Mouse (Mus musculus): ENCODE measurements around the gene Ccdc151. TPM values are rescaled to one million over a fixed set of nuclear protein-coding genes. Genes with fewer than 3 reads are reported as not detected.

Gene Ccdc151
- total RNA-seq, 2 experiments from 2014 or later = not detected

DNA sequence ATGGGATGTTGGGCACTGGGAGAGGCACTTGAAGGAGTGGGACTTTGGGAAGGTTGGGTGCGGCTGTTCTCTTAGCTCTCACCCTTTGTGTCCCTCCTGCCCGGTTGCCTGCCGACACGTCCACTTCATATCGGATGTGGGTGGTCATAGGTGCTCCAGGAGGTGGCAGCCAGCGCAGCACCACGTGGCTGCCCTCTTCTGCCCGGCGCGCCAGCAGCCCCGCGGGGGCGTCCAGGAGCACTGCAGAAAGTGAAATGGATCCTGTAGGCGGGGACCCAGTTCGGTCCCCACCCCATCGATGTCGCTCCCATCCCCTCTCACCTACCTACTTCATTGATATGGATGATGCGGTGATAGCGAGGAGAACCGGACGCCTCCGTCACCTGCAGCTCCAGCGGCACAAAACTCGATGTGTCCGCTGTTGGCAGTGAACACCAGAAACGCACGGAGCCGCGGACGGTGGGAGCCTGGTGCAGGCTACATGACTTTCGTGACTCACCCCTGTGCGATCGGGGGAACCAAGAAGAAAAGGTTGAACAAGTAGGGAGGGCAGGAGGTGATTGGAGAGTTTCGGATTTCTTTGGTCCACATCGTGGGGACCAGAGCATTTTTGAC is 41.0 kb downstream of the Ccdc151 start:
- intact Hi-C loops (cut with DNase I; ENCODE audit: low total_unique reads) = no loop called here
- no peak for DNase-seq

DNA sequence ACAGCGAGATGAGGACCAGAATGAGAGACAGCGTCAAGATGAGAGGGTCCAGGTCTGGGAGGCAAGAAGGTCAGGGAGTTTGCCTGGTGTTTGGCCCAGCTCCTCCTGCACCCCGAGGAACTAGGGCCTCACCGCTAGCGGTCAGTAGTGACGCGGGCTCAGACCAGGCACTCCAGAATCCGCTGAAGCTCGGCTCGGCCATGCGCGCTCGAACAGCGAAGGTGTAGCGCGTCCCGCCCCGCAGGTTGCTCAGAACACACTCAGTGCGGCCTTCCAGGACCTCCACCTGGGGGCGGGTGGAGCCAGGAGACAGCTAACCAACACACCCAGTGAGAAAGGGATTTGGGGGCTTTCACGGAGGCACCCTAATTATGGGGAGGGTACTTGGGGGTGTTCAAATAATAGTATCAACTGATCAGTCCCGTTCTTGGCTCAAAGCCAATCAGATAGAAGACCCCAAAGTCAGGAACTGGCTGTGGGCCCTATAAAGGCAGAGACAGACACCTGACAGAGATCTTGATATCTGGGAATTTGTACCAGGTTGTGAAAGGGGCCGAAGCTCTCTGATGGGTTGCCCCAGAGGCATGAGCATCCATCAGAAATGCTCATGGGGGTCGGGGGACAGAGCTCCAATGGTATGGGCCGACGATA is 41.8 kb downstream of the Ccdc151 start:
- no peak for DNase-seq

DNA sequence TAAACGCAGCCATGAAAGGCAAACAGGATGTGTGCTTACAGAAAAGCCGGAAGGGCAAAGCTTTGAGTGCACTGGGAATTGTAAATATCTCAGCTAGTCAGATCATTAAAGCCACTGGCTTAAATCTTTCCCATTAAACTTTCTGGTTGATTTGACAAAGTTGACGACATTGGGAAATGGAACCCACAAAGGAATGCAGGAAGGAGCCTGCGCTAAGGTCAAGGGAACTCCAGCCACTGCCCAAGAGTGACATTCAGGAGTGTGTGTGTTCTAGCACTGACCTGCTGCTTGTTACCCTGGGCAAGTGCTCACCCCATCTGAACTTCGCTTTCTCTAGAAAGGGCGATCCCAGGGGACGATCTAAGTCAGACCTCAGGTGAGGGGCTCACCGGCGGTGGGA is 42.3 kb downstream of the Ccdc151 start:
- no peak for DNase-seq
- intact Hi-C loops (cut with DNase I; ENCODE audit: low total_unique reads) = no loop called here

More for the DNA sequence above, 41.8 kb downstream of the Ccdc151 start:
- intact Hi-C loops (cut with DNase I; ENCODE audit: low total_unique reads) = no loop called here

DNA sequence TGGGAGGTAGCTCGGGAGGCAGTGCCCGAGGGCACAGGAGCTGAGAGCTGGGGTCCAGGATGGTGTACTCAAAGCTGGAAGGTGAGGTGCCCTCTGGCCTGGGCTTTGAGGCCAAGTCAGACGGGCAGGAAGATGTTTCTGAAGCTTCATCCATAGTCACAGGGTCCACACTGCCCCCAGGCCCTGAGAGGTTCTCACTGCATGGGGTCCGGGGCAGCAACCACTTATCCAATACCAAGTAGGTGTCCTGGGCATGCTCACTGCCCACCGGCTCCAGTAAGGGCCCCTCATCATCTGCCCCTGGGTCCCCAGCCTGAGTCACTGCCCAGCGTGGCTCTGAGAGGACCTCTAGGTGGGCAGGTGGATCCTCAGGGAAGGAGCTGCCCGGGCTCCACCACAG is 43.2 kb downstream of the Ccdc151 start:
- intact Hi-C loops (cut with DNase I; ENCODE audit: low total_unique reads) = no loop called here
- no peak for DNase-seq

DNA sequence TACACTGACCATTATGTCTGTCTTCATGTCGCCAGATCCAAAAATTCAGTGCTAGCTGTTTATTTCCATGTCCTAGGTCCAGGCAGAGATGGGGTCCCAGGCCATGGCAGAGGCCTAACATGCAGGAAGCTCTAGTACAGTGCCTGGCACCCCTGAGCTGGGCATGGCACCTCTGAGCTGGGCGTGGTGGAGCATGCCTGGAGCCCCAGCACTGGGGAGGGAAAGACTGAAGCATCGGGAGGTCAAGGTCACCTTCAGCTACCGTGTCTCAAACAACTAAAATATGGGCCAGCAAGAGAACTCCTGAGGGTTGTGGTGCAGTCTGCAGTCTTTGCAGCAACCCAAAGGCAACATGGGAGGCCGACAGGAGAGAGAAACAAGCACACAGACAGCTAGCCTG is 44.1 kb downstream of the Ccdc151 start:
- DNase-seq = no peak
- intact Hi-C loops (cut with DNase I; ENCODE audit: low total_unique reads) = no loop called here

DNA sequence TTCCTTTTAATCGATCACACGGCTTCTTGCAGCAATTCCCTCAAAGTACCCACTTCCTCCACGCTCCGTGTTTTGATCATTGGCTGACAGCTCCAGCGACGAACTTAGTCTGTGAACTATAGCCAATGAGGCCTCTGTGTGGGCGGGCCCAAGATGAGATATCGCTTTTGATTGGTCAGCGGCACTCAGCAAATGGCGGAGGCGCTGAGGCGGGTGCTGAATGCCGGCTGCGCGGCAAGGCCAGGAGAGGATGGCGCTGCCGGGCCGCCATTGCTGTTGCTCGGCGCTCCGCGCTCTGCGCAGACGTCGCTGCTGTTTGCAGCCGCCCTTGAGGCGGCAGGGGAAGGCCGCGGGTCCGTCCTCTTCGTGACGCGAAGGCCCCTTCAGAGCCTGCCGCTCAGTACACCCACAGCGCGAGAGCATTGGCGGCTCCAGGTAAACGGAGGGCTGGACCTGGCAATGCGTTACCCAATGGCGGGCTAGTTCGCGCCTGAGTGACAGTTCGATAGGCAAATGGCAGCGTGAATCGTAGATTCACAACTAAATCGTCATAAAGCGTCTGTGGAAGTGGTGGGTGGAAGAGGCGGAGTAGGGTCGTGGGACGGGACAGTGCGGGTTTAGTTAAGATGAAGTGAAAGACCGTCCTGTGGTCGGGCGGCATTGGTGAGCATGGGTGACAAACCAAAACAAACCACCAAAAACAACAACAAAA is 46.7 kb downstream of the Ccdc151 start, which contains the start of gene Swsap1:
Gene Swsap1 (plus strand): TSS at position 186 of the 712 bp plus-strand sequence.
- DNase-seq = peak; percentile 95
- intact Hi-C loops (cut with DNase I; ENCODE audit: low total_unique reads) = no loop called here

DNA sequence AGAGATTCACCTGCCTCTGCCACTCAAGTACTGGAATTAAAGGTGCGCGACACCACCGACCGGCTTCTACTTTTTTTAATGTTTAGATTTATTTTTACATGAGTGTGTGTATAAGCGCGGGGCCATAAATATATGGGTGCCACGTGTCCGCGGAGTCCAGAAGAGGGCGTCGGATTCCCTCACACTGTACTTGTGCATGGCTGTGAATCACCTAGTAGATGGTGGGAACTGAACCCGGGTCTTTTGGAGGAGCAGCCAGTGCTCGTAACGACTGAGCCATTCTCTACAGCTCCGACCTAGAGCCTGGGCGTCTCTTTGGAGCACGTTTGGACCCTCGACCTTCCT is 47.2 kb downstream of the Ccdc151 start:
- intact Hi-C loops (cut with DNase I; ENCODE audit: low total_unique reads) = no loop called here
- DNase-seq = no peak

DNA sequence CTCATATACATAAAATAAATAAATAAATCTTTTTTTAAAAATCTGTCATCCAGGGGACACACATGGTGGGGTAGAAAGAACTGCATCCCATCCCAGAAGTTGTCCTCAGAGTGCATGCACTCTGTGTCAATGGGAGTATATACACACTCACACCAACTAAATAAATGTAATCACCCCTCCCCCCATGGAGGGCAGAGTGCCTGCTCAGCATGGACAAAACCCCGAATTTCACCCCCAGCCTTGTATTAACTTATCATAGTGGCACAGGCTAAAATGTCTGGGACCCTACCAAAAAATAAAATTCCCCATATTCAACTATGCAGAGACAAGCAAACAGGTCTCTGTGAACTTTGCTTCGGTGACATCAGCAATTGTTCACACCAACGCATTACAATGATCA is 47.8 kb downstream of the Ccdc151 start:
- intact Hi-C loops (cut with DNase I; ENCODE audit: low total_unique reads) = no loop called here
- no peak for DNase-seq

DNA sequence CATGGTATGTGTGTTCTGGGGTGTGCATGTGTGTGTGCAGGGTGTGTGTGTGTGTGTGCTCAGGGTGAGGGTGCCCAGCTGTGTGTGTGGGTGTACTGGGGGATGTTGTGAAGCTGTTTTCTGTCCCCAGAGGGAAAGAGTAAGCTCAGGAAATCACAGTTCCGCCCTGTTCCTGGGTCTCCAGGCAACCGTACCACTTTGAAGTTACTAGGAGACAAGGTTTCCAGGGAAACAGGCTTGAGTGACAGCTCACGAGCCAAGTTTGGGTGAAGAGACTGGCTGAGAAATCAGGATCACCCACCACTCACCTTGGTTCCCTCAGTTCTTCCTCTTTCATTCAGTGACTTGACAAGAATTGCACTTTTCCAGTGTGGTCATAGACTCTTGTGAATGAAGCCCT is 48.8 kb downstream of the Ccdc151 start:
- intact Hi-C loops (cut with DNase I; ENCODE audit: low total_unique reads) = no loop called here
- no peak for DNase-seq

DNA sequence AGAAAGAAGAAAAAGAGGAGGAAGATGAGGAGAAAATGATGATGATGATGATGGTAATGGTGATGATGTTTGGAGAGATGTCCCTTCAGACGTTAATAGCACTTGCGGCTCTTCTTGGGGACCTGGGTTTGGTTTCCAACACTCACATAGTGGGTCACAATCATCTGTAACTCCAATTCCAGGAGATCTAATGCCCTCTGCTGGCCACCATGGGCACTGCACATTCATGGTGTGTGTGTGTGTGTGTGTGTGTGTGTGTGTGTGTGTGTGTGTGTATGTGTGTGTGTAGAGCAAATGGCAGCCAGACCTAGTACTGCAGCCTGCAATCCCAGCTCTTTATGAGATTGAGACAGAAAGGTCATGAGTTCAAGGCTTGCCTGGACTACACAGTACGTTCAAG is 50.5 kb downstream of the Ccdc151 start:
- intact Hi-C loops (cut with DNase I; ENCODE audit: low total_unique reads) = no loop called here

DNA sequence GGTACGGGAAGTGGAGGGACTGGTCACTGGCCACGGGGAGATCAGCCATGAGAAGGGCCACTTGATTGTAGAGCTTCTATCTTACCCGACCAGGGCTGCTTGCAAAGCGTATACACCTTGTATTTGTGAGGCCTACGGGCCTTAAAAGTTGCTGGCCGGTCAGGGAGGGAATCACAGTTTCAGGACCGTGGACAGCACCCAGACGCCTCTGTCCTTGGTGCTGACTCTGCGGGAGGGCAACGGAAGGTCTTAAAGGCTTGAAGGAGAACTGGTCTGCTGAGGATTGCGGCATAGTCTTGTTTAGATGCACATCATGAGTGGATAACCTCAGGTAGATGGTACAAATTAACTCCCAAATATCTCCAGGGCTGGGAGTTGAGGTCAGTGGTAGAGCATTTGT is 52.1 kb downstream of the Ccdc151 start:
- intact Hi-C loops (cut with DNase I; ENCODE audit: low total_unique reads) = no loop called here
- peak; percentile 62 for DNase-seq

More for the DNA sequence above, 50.5 kb downstream of the Ccdc151 start:
- DNase-seq = no peak

DNA sequence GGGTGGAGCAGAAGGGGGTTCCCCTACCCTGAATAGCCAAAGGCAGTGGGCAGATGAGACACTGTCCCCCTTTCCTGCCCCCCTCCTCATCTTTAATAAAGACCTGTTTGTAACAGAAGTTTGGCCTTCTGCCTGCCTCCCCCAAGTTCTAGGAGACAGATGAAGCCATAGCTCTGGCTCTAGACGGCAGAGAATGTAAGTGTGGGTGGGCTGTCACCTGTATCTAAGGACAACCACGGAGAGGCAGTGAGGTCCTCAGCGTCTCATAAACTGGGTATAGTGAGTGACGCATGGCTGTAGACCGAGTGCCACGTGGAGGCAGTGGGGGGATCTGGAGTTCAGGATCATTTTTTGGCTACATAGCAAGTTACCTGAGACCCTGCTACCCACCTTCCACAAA is 53.6 kb downstream of the Ccdc151 start:
- intact Hi-C loops (cut with DNase I; ENCODE audit: low total_unique reads) = no loop called here
- no peak for DNase-seq

DNA sequence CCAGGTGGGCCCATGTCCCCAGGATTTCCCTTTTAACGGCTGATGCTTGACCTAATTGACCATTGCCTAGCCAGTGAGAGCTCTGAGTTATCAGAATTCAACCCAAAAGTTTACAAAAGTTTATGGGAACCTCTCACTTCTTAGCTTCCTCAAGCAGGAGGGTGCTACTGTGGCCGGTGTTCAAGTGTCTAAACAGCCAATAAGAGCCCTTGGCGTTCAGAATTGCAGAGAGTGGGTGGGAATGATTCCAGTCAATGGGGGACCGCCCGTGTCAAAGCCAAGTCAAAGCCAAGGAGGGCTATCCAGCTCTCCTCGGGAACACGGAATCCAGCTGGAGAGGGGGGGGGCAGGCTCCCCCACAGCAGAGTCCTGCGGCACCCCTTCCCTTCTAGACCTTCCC is 54.3 kb downstream of the Ccdc151 start:
- intact Hi-C loops (cut with DNase I; ENCODE audit: low total_unique reads) = no loop called here
- no peak for DNase-seq

DNA sequence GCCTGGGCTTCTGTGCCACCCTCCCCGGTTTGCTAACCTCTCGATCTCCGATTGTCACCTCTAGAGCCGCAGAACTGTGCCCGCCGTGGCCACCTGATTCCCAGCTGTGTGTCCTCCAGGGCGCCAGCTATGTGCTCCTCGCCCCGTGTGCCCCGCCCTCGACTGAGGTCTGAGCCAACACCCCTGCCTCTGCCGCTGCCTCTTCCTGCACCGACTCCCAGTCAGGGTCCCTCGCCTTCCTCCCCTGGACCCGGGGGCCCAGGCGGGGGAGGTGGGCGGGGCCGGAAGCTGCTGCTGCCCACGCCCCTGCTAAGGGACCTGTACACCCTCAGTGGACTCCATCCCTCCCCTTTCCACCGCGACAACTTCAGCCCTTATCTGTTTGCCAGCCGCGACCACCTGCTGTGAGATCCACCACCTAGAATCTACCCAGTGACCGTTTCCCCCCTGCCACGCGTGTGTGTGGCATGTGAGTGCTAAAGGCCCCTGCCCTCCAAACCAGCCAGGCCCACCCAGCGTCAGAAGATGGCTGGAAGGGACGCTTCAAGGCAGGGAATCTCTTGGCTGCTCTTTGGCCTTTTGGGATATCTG is 54.8 kb downstream of the Ccdc151 start:
- no peak for DNase-seq
- intact Hi-C loops (cut with DNase I; ENCODE audit: low total_unique reads) = no loop called here

DNA sequence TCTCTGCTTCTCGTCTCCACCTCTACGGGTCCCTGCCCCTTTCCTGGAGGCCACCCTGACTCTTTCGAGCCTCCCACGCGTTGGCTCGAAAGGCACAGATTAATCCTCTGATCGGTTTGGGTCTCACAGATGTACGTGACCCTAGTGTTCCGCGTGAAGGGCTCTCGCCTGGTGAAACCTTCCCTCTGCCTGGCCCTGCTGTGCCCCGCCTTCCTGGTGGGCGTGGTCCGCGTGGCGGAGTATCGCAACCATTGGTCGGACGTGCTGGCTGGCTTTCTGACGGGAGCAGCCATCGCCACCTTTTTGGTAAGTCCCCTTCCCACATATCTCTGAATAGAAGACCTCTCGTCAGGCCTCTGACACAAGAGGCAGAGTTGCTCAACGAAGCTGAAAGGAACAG is 58.2 kb downstream of the Ccdc151 start:
- intact Hi-C loops (cut with DNase I; ENCODE audit: low total_unique reads) = no loop called here
- DNase-seq = no peak

DNA sequence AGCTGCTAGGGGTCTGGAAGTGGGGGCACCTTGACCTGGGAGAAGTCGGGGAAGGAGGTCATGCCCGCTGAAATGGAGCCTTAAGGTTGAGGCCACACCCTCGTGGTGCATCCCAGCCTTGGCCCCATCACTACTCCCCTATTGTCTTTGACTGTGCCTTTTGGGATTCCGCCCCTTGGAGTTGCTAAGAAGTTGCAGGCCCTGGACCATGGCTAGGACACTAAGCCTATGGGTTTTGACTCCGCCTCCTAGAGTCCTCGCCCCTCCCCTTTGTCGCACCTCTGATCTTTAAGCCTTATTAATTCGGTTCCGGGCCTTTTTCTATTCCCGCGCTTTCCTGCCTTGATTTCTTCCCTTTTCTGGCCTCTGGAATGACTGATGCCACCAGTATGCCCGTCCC is 58.8 kb downstream of the Ccdc151 start:
- intact Hi-C loops (cut with DNase I; ENCODE audit: low total_unique reads) = no loop called here
- no peak for DNase-seq

DNA sequence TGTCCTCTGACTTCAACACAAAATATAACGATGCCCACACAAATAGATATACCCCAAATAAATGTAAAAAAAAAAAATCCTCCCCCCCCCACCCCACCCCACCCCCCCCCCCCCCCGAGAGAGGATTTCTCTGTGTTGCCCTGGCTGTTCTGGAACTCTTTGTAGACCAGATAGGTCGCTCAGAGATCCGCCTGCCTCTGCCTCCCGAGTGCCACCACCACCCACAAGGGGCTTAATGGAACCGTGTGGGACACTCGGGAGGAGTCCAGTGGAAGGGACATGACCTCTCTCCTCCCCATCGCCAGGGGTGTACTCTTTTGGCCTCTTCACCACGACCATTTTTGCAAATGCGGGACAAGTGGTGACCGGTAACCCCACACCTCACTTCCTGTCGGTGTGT is 59.4 kb downstream of the Ccdc151 start:
- intact Hi-C loops (cut with DNase I; ENCODE audit: low total_unique reads) = no loop called here
- no peak for DNase-seq
